Mouse (Mus musculus) small intestine, adult 2 months (tissue): ENCODE data around the gene Tmem222. TPM values are rescaled to one million over a fixed set of nuclear protein-coding genes. Genes with fewer than 3 reads are reported as not detected.

Experiments
- H3K27ac ChIP-seq: fragments of 200-500 bp; 2 replicates; pipeline ENCODE4 v1.5.1; 2012; ENCODE audit warnings: low read depth, low read length, control low read depth, inconsistent platforms; ENCODE audit not compliant: insufficient read depth
- H3K27me3 ChIP-seq: fragments of 200-500 bp; 2 replicates; pipeline ENCODE4 v1.6.1; 2012; ENCODE audit warnings: mild to moderate bottlenecking, moderate library complexity, low read length, inconsistent platforms; ENCODE audit not compliant: control insufficient read depth, insufficient read depth
- H3K36me3 ChIP-seq: fragments of 200-500 bp; 2 replicates; pipeline ENCODE4 v1.6.1; 2012; ENCODE audit warnings: mild to moderate bottlenecking, low read length, control low read depth, inconsistent platforms; ENCODE audit not compliant: control insufficient read depth, insufficient read depth
- H3K4me1 ChIP-seq: fragments of 200-500 bp; 2 replicates; pipeline ENCODE4 v1.6.1; 2012; ENCODE audit warnings: low read length, inconsistent platforms, mixed read lengths; ENCODE audit not compliant: control insufficient read depth, insufficient read depth, insufficient read length
- H3K4me3 ChIP-seq: fragments of 200-500 bp; 2 replicates; pipeline ENCODE4 v1.5.1; 2012; ENCODE audit warnings: low read depth, mild to moderate bottlenecking, control low read depth, inconsistent platforms, low read length, moderate library complexity
- CTCF ChIP-seq: fragments of 200-500 bp; IDR thresholded peaks from 2 replicates; pipeline ENCODE4 v1.5.1; 2012; ENCODE audit warnings: low read depth, mild to moderate bottlenecking, control low read depth, inconsistent platforms, low read length, moderate library complexity, mixed read lengths; ENCODE audit not compliant: insufficient replicate concordance, insufficient read length; ENCODE audit errors: extremely low read depth
- POLR2A ChIP-seq: fragments of 200-500 bp; IDR thresholded peaks from 2 replicates; pipeline ENCODE4 v1.6.1; 2012; ENCODE audit warnings: low read depth, mild to moderate bottlenecking, control low read depth, inconsistent platforms, low read length, moderate library complexity
- WGBS: fragments of 180-500 bp; shearing (Covaris S2); methylation state at CpG from one replicate; pipeline ENCODE4 v1.1.7; 2018; 5-methylcytosine and 5-hydroxymethylcytosine counted together
- polyA plus RNA-seq: library from polyadenylated mRNA; depleted of rRNA; stranded (reverse); fragments of >200 nt; gene quantifications from 2 replicates; pipeline ENCODE4 v1.2.3, GENCODE M21; 2012

Tmem222 gene
- polyA plus RNA-seq, 1 experiment: 58.0 TPM

DNA sequence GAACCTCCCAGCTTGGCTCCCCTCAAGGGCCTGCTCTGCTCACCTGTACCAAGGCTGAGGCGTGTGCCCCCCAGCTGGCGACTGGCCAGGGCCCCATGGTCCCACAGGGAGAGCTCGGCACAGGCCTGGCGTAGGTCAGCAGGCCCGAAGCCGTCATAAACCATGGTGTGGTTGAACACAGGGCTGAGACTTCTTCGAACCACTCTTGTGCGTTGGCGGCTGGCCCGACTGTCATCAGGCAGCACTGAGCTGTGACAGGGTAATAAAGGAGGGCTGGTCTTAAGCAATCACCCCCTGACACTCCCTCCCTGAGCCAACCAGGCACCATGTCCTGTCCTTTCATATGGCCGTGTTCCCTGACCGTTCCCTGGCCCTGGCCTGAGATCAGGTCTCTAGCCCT lies 24.2 kb downstream of the Tmem222 start:
- no peaks in the 10 kb centered on the region for H3K27me3 ChIP-seq
- no peaks in the 10 kb centered on the region; the same call in none of the 2 replicates for H3K36me3 ChIP-seq
- 38% methylated on average over 12 of the region's 12 CpGs for WGBS
- H3K4me1 ChIP-seq: peaks cover 37% of the 10 kb centered on the region
- no peak overlapping the region for H3K4me3 ChIP-seq
- TF ChIP-seq CTCF (no peak), POLR2A (no peak)
- no peak overlapping the region for H3K27ac ChIP-seq

DNA sequence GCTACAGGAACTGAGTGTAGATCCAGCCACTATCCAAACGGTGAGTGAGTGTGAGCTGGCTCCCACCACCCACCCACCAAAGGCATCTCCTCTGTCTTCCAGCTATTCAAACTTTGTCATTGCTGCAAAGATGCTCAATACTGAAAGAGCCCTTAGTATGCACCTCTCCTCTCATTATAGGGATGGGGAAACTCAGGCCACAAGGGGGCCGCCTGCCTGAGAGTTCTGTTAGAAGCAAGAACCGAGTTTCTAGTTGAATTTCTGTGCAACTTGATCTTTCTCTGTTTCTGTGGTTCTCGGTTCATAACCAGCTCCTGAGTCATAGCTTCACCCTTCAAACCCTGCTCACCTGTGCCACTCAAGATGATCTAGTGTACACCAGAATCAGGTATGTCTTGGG lies 25.5 kb downstream of the Tmem222 start:
- Histone ChIP-seq H3K4me3 (no peak overlapping the region), H3K27ac (no peak overlapping the region), H3K4me1 (peaks cover 35% of the 10 kb centered on the region), H3K36me3 (no peaks in the 10 kb centered on the region; the same call in none of the 2 replicates), H3K27me3 (no peaks in the 10 kb centered on the region)
- 84% methylated on average over 4 of the region's 4 CpGs for WGBS
- TF ChIP-seq CTCF: no peak
- TF ChIP-seq POLR2A: no peak

DNA sequence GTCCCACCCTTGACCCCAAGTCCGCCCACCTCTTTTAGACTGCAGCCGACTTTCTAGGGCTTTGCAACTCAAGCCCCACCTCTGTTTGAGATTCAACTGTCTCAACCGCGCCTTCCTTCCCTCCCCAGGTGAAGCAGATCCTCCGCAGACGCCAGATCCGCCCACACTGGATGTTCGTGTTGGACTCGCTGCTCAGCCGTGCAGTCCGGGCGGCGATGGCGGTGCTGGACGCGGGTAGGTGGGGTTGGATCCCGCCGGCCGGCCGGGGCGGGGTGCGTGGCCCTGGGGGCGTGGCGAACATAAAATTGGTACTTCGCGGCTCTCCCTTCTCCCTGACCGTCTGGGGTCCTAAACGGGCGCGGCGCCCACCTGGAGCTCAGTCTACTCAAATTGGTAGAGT lies 26.4 kb downstream of the Tmem222 start:
- no peaks in the 10 kb centered on the region; the same call in none of the 2 replicates for H3K36me3 ChIP-seq
- no peak overlapping the region for H3K27ac ChIP-seq
- 13% methylated on average over 31 of the region's 31 CpGs for WGBS
- TF ChIP-seq CTCF (no peak), POLR2A (no peak)
- H3K4me1 ChIP-seq: peaks cover 32% of the 10 kb centered on the region
- peak overlapping the region; percentile 35 for H3K4me3 ChIP-seq
- no peaks in the 10 kb centered on the region for H3K27me3 ChIP-seq

DNA sequence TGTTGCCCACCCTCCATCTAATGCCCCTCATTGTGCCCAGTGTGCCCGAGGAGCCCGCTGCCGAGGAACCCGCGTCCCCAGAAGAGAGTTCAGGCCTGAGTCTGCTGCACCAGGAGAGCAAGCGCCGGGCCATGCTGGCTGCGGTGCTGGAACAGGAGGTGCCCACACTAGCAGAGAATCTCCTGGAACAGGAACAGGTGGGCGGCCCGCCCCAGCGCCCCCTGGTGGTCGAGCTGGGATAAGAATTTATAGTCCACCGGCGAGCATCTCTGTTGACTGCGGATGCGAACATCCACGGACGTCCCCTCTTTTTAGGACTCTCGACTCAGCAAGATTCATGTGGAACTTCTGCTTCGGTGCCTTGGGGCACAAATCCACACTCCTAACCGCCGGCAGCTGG lies 27.0 kb downstream of the Tmem222 start:
- 4% methylated on average over 22 of the region's 22 CpGs for WGBS
- Histone ChIP-seq H3K27me3 (no peaks in the 10 kb centered on the region), H3K36me3 (no peaks in the 10 kb centered on the region; the same call in none of the 2 replicates), H3K27ac (no peak overlapping the region), H3K4me1 (peaks cover 32% of the 10 kb centered on the region), H3K4me3 (peak overlapping the region; percentile 35)
- TF ChIP-seq CTCF (peak; percentile 87), POLR2A (no peak)

DNA sequence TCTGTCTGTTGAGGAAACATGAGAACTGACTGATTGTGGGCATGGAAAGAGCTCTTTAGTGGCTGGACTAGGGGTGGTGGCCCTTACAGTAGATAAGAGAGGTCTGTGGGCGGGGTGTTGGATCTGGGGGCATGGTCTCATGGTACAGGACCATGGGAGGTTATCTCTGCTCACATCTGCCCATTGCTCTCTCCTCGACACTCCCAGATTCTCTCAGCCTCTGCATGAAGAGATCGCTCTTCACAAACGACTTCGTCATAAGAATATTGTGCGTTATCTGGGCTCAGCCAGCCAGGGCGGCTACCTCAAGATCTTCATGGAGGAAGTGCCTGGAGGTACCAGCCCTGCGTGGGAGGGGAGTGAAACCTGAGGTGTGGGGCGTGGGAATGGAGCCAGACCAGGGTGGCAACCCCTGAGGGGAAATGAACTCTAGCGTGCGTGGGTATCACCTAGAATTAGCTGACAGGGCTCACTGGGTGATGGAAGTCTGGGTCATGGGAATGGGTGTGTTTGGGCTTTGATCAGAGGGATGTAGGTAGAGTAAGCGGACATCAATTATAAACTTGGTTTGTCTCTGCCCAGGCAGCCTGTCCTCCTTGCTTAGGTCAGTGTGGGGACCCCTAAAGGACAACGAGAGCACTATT lies 29.7 kb downstream of the Tmem222 start:
- H3K27ac ChIP-seq: peak overlapping the region; percentile 43
- WGBS: 40% methylated on average over 13 of the region's 13 CpGs
- no peak for TF ChIP-seq POLR2A
- H3K36me3 ChIP-seq: no peaks in the 10 kb centered on the region; the same call in none of the 2 replicates
- no peaks in the 10 kb centered on the region for H3K27me3 ChIP-seq
- peaks cover 28% of the 10 kb centered on the region for H3K4me1 ChIP-seq
- H3K4me3 ChIP-seq: no peak overlapping the region

DNA sequence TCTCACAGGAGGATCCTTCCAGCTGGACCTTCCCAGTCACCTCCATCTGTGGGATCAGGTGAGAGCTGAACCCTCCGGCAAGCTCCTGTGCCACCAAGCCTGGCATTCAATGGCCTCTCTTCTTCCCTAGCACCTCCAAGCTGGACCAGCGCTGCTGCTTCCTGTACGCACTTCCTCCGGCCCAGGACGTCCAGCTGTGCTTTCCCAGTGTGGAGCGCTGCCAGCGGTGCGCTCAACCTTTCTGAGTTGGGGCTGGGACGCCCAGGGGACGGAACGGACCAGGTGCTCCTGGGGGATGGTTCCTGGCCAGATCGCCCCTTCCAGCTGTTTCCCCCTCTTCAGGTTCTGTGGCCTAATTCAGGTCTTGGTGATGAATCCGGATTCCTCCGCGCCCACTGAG lies 30.5 kb downstream of the Tmem222 start:
- Histone ChIP-seq H3K36me3 (no peaks in the 10 kb centered on the region; the same call in 1 of the 2 replicates), H3K4me1 (peaks cover 32% of the 10 kb centered on the region), H3K27ac (no peak overlapping the region), H3K27me3 (no peaks in the 10 kb centered on the region), H3K4me3 (0 out of 2 replicates have a peak overlapping the region, but pooled peaks have one; percentile 1)
- WGBS: 52% methylated on average over 15 of the region's 15 CpGs
- TF ChIP-seq CTCF (no peak), POLR2A (no peak)

DNA sequence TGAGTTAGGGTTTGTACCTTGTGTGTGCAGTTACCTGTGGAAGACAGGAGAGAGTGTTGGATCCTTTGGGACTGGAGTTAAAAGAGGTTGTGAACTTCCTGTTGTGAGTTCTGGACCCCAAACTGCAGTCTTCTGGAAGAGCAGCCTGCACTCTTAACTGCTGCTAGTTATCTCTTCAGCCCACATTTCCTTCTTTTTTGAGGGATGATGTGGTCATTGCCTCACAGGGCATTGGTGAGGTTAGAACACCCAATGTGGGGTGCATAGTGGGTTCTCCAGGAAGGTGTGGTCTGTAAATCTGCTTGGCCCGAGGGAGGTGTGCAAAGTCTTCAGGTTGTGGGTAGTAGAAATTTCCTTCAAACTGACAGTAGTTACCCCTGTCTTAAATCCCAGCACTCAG lies 33.3 kb downstream of the Tmem222 start:
- TF ChIP-seq CTCF (no peak), POLR2A (no peak)
- WGBS: 73% methylated on average over 1 of the region's 1 CpGs
- Histone ChIP-seq H3K27me3 (no peaks in the 10 kb centered on the region), H3K27ac (no peak overlapping the region), H3K4me1 (peaks cover 16% of the 10 kb centered on the region), H3K4me3 (no peak overlapping the region), H3K36me3 (no peaks in the 10 kb centered on the region)

DNA sequence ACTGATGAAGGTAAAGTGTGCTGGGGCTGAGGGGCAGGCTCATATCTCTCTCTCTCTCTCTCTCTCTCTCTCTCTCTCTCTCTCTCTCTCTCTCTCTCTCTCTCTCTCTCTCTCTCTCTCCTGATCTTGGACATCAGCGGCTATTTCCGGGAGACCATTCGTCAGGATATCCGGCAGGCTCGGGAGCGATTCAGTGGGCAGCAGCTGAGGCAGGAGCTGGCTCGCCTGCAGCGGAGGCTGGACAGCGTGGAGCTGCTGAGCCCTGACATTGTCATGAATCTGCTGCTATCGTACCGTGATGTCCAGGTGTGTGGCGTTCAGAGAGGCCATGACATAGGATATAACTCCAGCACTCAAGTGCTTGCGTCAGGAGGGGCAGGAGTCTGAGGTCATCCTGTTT lies 34.1 kb downstream of the Tmem222 start:
- TF ChIP-seq CTCF: no peak
- no peak for TF ChIP-seq POLR2A
- 63% methylated on average over 13 of the region's 13 CpGs for WGBS
- no peaks in the 10 kb centered on the region for H3K27me3 ChIP-seq
- H3K4me3 ChIP-seq: no peak overlapping the region
- peaks cover 16% of the 10 kb centered on the region for H3K4me1 ChIP-seq
- H3K27ac ChIP-seq: no peak overlapping the region
- H3K36me3 ChIP-seq: no peaks in the 10 kb centered on the region
